Mouse (Mus musculus) right cerebral cortex, postnatal 14 days (tissue): ENCODE data around the gene Atf6b.

Experiments used
- DNase-seq: peaks from one replicate; pipeline ENCODE4 v3.0.0; 2022

The Atf6b gene

DNA sequence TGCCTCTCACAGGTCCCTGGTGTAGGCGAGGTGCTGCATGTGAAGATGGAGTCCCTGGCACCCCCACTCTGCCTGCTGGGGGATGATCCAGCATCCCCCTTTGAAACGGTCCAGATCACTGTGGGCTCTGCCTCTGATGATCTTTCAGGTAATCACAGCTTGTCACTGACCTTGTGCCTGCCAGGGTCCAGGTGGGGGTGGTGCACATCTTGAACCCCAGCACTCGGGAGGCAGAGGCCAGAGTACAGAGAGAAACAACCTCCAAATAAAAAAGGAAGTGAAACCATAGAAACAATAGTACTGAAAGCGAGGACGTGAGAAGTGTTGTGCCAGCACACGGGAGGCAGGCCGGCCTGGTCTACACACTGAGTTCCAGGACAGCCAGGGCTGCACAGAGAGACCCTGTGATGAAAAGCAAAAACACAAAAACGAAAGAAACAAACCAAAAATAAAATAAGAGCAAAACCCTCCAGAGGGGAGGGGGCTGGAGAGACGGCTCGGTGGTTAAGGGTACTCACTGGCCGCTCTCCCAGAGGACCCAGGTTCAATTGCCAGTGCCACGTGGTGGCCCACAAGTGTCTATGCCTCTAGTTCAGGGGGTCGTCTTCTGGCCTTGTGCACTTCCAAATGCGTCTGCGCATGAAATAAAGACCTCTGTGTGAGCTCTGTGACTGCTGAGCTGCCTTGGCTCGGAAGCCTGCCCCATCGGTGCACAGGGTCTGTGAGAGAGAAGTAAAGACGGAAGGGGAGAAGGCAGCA is 2.3 kb downstream of the Atf6b start:
- no peak for DNase-seq

DNA sequence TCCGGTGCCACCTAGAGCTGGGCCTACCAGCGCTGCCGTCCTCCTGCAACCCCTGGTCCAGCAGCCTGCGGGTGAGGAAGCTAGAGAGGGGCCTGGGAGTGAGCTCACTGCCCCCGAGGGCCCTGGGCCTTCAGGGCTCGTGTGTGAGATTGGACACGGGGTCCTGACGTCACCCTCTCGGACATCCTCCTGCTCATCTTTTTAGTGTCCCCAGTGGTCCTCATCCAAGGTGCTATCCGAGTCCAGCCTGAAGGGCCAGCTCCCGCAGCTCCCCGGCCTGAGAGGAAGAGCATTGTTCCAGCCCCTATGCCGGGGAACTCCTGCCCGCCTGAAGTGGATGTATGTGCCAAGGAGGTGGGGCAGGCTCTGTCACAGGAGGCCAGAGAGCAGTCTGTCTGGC is 3.8 kb downstream of the Atf6b start:
- DNase-seq, result no peak

DNA sequence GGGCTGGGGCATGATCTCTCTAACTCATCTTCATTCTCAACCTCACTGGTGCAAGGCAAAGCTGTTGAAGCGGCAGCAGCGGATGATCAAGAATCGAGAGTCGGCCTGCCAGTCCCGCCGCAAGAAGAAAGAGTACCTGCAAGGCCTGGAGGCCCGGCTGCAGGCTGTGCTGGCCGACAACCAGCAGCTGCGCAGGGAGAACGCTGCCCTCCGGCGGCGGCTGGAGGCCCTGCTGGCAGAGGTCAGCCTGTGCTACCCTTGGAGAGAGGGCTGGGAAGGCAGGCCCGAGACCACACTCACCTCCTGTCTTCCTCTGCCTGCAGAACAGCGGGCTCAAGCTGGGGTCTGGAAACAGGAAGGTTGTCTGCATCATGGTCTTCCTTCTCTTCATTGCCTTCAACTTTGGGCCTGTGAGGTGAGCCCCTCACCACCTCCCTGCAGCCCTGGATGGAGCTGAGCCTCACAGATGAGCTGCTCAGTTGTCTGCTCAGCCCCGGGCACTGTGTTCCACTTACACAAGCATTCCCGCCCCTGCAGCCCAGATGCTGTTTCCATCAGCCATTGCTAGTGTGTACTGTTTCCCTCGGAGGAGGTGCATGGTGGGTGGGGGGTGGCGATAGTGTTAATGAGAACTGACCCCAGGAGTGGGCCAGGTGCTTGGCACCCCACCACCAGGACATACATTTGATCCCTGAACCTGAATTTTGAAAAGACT is 4.7 kb downstream of the Atf6b start:
- peak; percentile 44 for DNase-seq

DNA sequence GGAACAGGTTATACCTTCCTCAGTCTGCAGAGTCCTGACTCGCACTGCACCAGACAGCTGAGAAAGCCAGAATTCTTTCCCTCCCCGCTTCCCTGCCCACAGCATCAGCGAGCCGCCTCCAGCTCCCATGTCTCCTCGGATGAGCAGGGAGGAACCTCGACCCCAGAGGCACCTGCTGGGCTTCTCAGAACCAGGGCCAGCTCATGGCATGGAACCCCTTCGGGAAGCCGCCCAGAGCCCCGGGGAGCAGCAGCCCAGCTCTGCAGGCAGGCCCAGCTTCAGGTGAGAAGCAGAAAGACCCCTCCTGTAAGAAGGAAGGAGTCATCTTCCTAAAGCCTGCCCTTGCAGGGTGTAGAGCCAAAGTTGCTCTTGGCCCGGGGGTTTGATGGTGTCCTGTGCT is 5.6 kb downstream of the Atf6b start:
- DNase-seq, result no peak

DNA sequence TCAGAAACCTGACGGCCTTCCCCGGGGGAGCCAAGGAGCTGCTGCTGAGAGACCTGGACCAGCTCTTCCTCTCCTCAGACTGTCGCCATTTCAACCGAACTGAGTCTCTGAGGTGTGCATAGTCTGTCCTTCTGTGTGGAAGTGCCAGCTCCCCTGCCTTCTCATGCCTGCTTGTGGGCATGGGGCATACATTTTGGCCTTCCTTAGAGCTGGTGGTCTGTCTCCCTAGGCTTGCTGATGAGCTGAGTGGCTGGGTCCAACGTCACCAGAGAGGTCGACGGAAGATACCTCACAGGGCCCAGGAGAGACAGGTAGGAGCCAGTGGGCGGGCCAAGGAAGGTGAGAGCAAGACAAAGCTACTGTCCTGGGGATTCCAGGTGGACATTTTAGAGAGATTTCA is 6.0 kb downstream of the Atf6b start:
- DNase-seq, result no peak

DNA sequence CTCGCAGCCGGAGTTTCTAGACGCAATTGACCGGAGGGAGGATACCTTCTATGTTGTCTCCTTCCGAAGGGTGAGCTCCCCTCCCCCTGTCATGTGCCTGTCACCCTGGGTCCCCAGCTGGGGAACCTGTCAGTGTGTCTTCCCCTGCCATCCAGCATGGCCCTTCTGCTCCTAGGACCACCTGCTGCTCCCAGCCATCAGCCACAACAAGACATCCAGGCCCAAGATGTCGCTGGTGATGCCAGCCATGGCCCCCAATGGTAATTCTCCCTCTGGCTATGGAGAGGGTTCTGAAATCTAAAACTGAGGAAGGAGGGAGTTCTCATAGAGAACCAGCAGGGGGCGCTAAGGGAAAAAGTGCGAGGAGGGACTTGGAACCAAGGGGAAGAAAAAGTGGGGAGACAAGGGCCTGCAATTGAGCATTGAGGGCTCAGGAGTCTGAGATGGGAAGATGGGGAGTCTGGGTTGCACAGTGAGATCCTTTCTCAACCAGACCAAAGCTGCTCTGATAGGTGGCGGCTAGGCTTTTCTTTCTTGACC is 6.9 kb downstream of the Atf6b start:
- DNase-seq, result peak; percentile 68

DNA sequence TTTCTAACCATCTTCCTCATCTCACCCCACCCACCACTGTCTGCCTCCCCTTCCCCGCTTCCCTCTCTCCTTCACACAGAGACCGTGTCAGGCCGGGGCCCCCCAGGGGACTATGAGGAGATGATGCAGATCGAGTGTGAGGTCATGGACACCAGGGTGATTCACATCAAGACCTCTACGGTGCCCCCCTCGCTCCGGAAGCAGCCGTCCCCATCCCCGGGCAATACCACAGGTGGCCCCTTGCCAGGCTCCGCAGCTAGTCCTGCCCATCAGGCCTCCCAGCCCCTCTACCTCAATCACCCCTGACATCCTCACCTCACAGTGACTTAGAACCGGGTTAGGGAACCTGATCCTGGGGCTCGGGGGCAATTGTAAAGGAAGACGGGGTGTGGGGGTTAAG is 7.4 kb downstream of the Atf6b start:
- DNase-seq, result peak; percentile 35

DNA sequence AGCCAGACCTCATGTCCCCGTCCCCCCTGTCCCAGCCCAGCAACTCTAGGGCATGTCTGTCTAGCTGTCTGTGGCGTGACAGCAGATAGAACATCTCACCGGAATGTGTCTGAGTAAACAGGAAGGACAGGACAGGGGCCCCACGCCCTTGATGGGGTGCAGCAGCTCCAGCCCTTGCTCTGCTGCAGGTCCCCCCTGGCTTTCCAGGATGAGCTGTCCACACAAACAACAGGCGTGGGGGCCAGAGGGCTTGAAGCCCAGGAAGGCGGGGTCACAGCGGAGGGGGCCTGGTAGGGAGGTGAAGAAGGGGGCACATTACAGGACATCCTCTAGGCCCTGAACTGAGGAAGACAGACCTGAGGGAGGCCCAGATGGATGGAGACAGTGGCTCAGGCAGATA is 8.2 kb downstream of the Atf6b start:
- no peak for DNase-seq

DNA sequence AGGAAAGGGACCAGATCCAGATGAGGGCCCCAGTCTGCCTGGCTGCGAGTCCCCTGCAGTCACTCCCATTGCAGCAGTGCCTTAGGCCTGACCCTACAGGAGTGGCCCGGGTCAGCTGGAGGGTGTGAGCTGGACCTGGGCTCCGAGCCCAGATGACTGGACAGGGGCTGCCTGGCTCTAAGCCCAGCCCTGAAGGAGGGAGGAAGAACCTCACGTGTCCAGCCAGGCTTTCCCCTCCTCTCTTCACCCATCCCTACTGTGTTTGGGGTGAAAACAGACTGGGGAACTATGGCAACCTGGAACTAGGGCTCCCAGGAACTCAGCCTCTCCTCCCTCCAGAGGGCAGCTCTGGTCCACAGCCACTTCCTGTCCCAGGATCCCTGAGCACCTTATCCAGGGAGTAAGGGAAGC is 8.6 kb downstream of the Atf6b start:
- peak; percentile 59 for DNase-seq

DNA sequence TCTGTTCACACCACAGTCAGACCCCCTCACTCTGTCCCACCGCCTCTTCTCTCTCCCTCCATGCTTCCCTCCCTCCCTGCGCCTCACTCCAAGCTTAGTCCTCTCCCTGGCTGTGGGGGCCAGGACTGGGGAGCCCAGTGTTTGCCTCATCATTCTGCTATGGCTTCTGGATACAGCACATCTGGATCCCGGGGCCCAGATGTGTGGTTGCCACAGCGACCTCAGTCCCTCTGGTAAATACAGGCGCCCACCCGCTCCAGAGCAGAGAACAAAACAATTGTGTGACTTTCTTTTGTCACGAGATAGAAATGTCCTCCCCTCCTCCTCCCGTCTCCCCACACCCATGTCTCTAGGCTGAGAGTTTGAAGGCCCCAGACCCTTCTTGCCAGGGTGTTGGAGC is 9.7 kb downstream of the Atf6b start:
- no peak for DNase-seq

DNA sequence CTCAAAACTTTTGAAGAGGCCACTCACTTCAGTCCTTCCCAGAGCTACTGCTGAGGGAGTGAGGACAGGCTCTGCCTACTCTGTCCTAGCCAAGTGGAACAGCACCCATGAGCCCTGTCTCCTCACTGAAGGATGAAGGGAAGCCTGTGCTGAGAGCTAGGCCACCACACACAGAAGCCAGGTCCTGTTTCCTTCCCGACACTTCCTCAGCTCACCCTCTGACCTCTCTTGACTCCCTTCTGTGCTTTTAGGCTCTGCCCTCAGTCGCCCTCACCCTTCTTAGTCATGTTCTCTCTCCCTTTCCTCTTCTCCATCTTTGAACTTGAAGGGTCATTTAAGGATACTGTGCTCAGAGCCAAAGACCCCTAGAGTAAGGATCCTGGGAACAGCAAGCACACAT is 10.3 kb downstream of the Atf6b start:
- no peak for DNase-seq

DNA sequence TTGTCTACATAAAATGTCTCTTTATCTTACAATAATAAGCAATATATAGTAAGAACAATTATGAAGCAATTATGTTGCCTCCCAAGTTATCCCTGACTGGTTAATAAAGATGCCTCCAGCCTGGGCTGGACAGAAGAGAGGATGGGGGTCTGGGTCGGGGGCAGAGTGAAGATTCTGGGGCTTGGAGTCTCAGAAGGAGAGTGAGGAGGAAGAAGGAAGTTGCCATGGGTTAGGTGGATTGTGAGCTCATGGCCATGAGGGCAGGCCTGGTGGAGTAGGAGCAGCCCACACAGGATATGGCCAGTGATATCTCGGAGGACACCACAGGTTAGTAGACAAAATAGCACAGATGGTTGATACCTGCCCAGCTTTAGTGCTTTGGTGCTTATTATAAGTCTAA is 11.2 kb downstream of the Atf6b start:
- no peak for DNase-seq

DNA sequence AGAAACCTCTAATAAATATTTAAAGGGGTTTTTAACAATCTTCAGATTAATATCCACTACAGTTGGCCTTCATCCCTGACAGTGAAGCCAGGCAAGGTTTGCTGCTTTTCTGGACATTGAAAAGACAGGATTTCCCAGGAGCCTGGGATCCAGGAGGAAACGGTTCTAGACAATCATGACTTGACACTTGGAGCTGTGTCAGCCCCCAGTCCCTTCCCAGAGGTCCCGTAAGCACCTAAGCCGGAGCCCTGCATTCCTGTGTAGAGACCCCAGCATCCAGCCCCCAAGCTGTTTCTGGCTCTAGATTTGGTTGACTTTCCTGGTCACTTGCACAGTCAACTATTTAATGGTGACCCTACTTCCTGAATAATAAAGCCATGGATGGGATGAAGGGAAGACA is 11.6 kb downstream of the Atf6b start:
- DNase-seq, result no peak

DNA sequence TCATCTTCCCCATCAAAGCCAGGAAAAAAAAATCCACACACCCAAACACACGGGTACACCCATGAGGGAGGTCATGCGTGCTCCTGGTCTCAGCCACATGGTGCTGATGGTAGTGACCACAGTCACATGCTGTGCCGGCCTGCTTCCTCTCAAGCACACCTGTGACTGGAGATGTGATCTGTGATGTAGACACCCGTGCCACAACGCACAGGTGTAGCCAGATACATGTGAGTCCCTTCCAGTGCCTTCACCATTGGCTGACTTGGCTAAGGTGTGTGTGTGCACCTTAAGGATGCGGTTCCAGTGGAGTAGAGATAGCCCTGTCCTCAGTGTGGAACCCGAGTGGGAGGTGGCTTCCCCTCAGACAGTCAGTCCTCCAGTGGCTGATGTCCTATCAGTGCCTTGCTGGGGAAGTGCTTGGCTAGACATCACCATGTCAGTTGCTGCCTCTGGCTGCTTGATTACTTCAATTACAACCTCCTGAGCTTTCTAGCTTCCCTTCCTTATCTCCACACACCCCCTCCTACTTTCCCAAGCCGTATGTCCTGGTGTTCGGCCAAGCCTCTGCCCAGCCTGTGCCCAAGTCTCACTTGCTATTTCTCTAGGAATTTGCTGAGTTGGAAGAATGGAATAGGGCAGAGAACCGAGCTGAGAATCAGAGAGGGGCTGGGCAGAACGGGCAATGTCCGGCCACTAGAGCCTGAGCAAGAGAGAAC is 12.4 kb downstream of the Atf6b start:
- no peak for DNase-seq

DNA sequence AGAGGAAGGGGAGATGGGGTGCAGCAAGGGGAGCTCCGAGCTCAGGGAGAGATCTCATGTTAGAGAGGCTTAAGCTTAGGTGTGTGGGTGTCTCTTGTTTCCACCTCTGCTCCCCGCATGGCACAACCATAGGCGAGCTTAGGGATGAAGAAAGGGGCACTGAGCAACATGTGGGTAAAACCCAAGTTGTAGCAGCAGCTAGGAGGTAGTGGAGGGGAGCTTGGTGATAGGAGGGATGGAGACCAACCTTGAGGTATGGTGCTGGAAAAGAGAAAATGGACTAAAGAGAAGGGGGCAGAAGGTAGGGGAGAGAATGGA is 12.9 kb downstream of the Atf6b start:
- no peak for DNase-seq

DNA sequence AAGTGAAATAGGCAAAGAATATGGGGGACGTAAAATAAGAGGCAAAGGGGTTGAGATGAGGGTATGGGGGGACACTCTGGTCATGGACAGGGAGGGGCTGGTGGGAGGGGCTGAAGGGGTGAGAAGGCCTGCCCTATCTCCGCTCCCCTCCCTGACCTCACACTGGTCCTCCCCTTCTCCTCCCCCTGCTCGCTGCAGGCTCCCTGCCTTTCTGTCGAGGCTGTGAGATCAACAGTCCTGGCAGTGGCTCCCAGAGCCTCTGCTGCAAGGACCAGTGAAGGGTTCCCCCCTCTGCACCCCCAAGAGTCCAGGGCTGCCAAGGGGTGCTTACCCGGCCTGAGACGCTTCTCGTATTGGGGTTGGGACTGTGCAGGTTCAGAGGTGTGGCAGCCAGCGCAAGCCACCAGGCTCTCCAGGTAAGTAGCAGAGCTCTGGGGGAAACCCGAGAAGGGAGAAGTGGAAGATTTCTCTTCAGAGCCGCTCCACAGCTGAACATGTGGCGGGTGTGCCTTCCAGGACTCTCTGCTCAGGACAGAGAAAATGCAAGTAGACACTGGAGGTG is 13.4 kb downstream of the Atf6b start:
- no peak for DNase-seq

DNA sequence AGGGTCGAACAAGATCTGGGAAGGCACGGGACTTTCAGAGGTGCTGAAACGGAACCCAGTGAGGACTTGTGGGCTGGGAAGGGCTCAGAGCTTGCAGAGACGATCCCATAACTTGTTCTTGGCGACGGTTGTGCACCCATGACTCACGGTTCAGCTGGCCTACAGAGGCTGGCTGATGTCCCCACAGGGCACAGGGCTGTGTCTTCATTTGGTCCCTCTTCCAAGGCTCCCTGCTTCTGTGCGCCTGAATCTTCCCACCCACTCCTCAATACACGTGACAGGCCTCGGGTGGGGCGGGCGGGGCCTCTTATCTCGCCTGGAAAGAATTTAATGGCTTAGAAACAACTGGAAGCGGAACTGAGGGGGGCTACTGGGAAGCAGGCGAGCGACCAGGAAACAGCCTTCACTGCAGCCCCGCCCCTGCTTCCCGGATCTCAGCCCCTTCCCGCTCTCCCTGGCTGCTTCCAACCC is 14.2 kb downstream of the Atf6b start:
- no peak for DNase-seq

DNA sequence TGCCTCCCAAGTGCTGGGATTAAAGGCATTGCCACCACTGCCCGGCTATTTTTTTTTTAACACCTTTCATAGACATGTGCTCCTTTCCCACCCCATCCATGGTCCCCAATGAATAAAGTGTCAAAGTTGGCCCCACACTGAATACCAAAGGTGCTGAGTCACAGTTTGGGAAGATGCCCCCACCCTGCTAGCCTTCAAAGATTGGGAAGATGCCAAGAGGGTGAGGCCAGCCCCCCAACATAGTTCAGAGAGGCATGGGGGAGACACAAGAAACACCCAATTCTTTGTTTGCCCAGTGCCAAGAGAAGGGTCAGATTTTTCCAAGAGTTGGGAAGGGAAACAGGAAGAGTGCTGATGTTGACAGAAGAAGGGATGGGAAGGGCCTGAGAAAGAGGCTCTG is 15.5 kb downstream of the Atf6b start:
- no peak for DNase-seq

DNA sequence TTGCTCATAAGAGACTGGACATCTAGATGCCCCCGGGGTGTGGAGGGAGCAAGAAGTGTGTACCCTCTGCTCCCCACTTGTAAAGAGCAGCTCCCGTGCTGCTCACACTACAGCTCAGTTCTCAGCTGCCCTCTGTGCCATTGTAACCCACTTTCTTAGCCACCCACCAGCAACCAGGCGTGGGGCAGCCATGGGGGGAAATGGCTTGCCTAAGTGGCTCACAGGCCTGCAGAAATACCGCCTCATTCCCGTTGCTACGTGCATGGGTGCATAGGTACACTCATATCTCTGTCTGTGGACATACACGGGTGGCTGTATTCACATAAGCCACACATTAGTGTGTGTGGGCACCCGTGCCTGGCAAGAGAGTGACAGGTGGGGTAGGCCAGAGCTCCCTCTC is 16.0 kb downstream of the Atf6b start:
- DNase-seq, result no peak

DNA sequence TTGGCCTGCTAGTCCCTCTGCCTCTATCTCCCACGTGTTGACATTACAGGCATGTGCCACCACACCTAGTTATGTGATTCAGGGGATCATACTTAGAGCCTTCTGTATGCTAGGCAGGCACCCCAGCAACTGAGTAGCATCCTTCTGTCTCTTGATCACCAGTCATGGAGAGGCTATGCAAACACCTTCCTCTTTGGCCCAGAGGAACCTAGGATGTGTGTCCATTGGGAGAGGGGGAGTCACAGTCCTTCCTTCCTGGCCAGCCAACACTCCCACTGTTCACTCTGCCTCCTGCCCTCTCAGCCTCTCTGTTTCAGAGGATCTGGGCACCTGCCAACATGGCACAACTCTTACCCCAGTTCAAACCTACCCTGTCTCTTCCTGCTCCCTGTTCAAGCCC is 16.6 kb downstream of the Atf6b start:
- DNase-seq, result no peak

DNA sequence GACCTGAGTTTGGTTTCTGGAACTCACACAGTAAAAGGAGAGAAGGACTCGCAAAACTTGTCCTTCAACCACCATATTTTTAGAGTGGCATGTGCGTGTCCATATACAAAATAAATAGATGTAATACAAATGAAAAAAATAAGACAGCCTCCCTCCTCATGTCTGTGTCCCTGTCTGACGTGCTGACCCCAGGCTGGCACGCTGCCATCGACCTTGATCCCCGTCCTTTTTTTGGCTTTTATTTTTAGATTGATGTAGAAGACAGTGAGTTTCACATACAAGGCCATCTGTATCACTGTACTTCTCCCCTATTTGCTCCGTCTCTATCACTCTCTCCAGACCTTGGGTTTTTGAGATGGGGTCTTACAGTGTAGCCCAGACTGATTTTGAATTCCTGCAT is 17.5 kb downstream of the Atf6b start:
- DNase-seq, result no peak

DNA sequence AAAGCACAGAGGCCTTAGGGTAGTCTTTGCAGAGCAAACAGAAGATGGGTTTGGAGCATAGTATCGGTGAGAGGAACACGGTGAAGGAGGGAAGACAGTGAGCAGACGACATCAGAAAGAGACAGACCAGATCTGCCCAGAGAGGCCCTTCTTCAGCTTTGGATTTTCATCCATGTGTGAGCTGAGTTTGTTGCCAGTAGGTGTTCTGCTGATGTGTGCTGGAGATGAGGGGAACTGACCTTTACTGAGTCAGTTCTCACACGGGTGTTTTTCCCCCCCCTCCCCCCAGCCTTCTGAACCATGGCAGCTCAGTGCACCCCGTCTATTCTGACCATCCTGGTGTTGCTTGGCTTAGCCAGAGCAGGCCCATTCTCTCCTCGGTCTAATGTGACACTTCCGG is 23.3 kb downstream of the Atf6b start, which contains the start of gene Tnxb:
Gene Tnxb, plus strand, starts transcription at position 301 of the 400 bp plus-strand sequence.
- DNase-seq, result no peak
